Mouse (Mus musculus): Measurements from ENCODE around the gene Gm20388. TPM values are rescaled to one million over a fixed set of nuclear protein-coding genes. Genes with fewer than 3 reads are reported as not detected.

Gene Gm20388
- polyA plus RNA-seq, 1 experiment from 2014 or later: not detected

DNA sequence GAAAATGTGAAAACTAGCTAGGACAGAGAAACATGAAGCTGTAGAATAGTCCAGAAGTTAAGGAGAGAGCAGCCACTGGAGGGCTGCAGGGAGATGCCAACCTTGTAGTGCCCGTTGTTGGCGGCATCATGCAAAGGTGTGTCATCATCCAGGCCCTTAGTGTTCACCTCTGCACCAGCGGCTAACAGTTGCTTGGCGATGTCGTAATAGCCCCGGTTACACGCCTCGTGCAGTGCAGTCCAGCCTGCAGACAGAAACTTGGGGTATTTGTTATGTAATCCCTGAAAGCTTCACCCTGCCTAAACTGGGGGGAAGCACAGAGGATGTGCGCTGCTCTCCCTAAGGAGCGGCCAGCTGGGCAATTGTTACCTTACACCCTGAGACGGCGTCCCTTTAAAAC, 2987.8 kb downstream of the Gm20388 start:
- ATAC-seq (ENCODE audit: low FRiP score, low TSS enrichment) (no peak), DNase-seq (ENCODE audit: low spot score) (no peak)
- H3K9me3 ChIP-seq (ENCODE audit: control insufficient read depth, low read length): no peaks in the 10 kb centered on the region
- H3K4me2 ChIP-seq (replicated peaks; ENCODE audit: low read depth): no peak overlapping the region
- H3K4me3 ChIP-seq (ENCODE audit: low read depth, low read length): no peak overlapping the region
- peaks cover 51% of the 10 kb centered on the region for H3K36me3 ChIP-seq (ENCODE audit: control insufficient read depth, insufficient read depth, low read length)
- H3K27ac ChIP-seq (replicated peaks): no peak overlapping the region
- H3K27me3 ChIP-seq (ENCODE audit: control insufficient read depth, insufficient read depth, low read length): no peaks in the 10 kb centered on the region
- no peak overlapping the region for H3K9ac ChIP-seq (ENCODE audit: low read length)
- H3K4me1 ChIP-seq (replicated peaks; ENCODE audit: control insufficient read depth, insufficient read depth): no peaks in the 10 kb centered on the region
- WGBS: 84% methylated on average over 12 of the region's 12 CpGs
- TF ChIP-seq CTCF (IDR thresholded peaks at IDR 0.05; ENCODE audit: low read depth) (no peak), EP300 (optimal IDR thresholded peaks at IDR 0.05) (no peak)

DNA sequence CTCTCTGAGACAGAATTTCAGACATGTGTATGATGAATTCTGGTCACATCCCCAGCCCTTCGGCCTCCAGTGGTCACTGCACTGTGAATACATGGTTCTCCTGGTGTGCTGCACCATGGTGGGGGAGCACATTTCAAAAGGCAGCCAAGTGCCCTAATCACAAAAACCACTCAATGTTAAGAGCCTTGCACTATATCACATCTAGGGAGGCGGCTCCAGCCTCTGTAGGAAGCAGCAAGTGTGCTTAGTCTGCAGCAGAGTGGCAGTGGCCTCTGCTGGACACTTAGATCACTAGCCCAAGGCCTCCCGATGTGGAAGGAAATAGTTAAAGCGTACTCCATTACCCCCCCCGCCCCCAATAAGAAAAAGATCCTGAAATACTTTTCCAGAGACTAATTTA, 2988.4 kb downstream of the Gm20388 start:
- TF ChIP-seq EP300 (optimal IDR thresholded peaks at IDR 0.05) (no peak), CTCF (IDR thresholded peaks at IDR 0.05; ENCODE audit: low read depth) (peak; percentile 29; the same call in 1 of the 2 replicates)
- H3K27me3 ChIP-seq (ENCODE audit: control insufficient read depth, insufficient read depth, low read length): no peaks in the 10 kb centered on the region

DNA sequence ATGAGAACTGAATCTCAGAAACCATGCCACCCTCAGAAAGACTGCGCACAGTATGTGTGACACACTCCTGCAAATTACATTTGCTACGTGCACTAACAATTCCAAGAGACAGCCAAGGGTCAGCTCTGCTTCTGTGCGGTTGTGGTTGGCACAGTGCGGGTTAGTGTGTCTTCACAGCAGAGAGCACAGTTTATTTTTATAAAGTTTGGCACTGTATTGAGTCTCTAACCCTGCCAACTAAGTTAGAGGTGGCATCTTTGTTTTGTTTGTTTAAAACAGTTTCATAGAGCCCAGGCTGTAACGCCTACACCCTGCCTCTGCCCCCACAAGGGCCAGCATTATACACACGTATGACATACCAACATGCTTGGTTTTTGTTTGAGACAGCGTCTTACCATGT, 2990.8 kb downstream of the Gm20388 start:
- 80% methylated on average over 7 of the region's 7 CpGs for WGBS

More for the DNA sequence above, 2988.4 kb downstream of the Gm20388 start:
- Histone ChIP-seq H3K4me2 (replicated peaks; ENCODE audit: low read depth) (no peak overlapping the region), H3K27ac (replicated peaks) (no peak overlapping the region), H3K9ac (ENCODE audit: low read length) (no peak overlapping the region), H3K4me1 (replicated peaks; ENCODE audit: control insufficient read depth, insufficient read depth) (no peaks in the 10 kb centered on the region), H3K9me3 (ENCODE audit: control insufficient read depth, low read length) (no peaks in the 10 kb centered on the region), H3K36me3 (ENCODE audit: control insufficient read depth, insufficient read depth, low read length) (peaks cover 45% of the 10 kb centered on the region), H3K4me3 (ENCODE audit: low read depth, low read length) (no peak overlapping the region)
- DNase-seq (ENCODE audit: low spot score) (no peak), ATAC-seq (ENCODE audit: low FRiP score, low TSS enrichment) (no peak)
- WGBS: 70% methylated on average over 5 of the region's 5 CpGs

DNA sequence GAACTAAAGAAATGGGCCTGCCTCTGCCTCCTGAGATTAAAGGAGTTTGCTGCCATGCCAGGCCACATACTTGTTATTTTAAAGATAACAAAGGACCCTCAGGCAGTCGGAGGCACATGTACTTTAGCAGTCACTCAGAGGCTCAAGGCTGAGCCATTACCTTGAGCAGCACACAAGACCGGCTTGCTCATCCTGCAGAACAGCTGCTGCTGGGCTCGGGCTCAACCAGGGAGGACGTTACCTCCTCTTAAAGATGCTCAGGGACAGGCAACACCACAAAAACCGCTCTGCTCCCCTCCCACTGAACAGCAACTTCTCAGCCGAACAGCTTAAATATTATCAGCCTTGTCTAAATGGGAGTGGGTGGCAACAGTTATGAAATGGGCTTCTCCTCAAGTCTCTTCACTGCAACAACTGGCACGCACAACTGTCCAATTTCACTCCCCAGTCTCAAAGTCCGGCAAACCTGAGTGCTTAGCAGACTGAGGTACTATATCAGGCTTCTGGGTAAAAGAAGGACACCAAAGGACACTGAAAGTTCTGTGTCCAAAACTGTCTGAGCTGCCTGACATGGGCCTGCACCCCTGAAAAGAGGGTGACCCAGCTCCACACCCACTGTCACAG, 2991.4 kb downstream of the Gm20388 start:
- TF ChIP-seq CTCF (IDR thresholded peaks at IDR 0.05; ENCODE audit: low read depth) (no peak), EP300 (optimal IDR thresholded peaks at IDR 0.05) (no peak)
- 84% methylated on average over 8 of the region's 8 CpGs for WGBS
- H3K36me3 ChIP-seq (ENCODE audit: control insufficient read depth, insufficient read depth, low read length): peaks cover 20% of the 10 kb centered on the region
- H3K4me2 ChIP-seq (replicated peaks; ENCODE audit: low read depth): no peak overlapping the region
- DNase-seq (ENCODE audit: low spot score): no peak
- no peaks in the 10 kb centered on the region for H3K27me3 ChIP-seq (ENCODE audit: control insufficient read depth, insufficient read depth, low read length)
- H3K4me3 ChIP-seq (ENCODE audit: low read depth, low read length): no peak overlapping the region
- H3K27ac ChIP-seq (replicated peaks): no peak overlapping the region
- no peaks in the 10 kb centered on the region for H3K9me3 ChIP-seq (ENCODE audit: control insufficient read depth, low read length)
- ATAC-seq (ENCODE audit: low FRiP score, low TSS enrichment): no peak
- no peaks in the 10 kb centered on the region for H3K4me1 ChIP-seq (replicated peaks; ENCODE audit: control insufficient read depth, insufficient read depth)
- H3K9ac ChIP-seq (ENCODE audit: low read length): no peak overlapping the region

More for the DNA sequence above, 2990.8 kb downstream of the Gm20388 start:
- Histone ChIP-seq H3K9me3 (ENCODE audit: control insufficient read depth, low read length) (no peaks in the 10 kb centered on the region), H3K36me3 (ENCODE audit: control insufficient read depth, insufficient read depth, low read length) (peaks cover 24% of the 10 kb centered on the region), H3K4me1 (replicated peaks; ENCODE audit: control insufficient read depth, insufficient read depth) (no peaks in the 10 kb centered on the region), H3K9ac (ENCODE audit: low read length) (no peak overlapping the region), H3K4me2 (replicated peaks; ENCODE audit: low read depth) (no peak overlapping the region), H3K27me3 (ENCODE audit: control insufficient read depth, insufficient read depth, low read length) (no peaks in the 10 kb centered on the region), H3K27ac (replicated peaks) (no peak overlapping the region), H3K4me3 (ENCODE audit: low read depth, low read length) (no peak overlapping the region)
- no peak for DNase-seq (ENCODE audit: low spot score)
- ATAC-seq (ENCODE audit: low FRiP score, low TSS enrichment): no peak
- TF ChIP-seq CTCF (IDR thresholded peaks at IDR 0.05; ENCODE audit: low read depth): no peak
- TF ChIP-seq EP300 (optimal IDR thresholded peaks at IDR 0.05): no peak

DNA sequence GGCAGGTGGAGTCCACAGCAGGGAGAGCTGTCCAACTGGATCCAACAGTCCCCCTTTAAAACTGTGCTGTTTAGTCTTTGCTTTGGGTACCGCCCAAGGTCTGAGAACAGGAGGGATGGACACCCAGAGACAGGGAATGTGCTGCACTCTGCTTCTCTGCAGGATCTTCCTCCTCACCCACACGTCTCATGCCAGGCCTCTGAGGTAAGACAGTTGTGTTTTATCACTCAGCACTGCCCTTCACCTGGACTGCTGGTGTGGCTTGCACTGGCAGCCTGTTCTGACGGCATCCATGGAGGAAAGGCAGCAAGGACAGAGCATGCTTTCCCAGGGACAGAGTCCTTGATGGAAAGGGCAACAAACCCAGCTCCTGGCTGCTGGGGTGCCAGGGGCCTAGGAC, 2991.9 kb downstream of the Gm20388 start:
- no peak for TF ChIP-seq EP300 (optimal IDR thresholded peaks at IDR 0.05)
- TF ChIP-seq CTCF (IDR thresholded peaks at IDR 0.05; ENCODE audit: low read depth): no peak
- no peaks in the 10 kb centered on the region for H3K27me3 ChIP-seq (ENCODE audit: control insufficient read depth, insufficient read depth, low read length)
- no peak overlapping the region for H3K27ac ChIP-seq (replicated peaks)
- H3K9ac ChIP-seq (ENCODE audit: low read length): no peak overlapping the region
- H3K4me2 ChIP-seq (replicated peaks; ENCODE audit: low read depth): no peak overlapping the region
- no peaks in the 10 kb centered on the region for H3K4me1 ChIP-seq (replicated peaks; ENCODE audit: control insufficient read depth, insufficient read depth)
- no peaks in the 10 kb centered on the region for H3K9me3 ChIP-seq (ENCODE audit: control insufficient read depth, low read length)
- H3K4me3 ChIP-seq (ENCODE audit: low read depth, low read length): no peak overlapping the region
- ATAC-seq (ENCODE audit: low FRiP score, low TSS enrichment) (no peak), DNase-seq (ENCODE audit: low spot score) (no peak)
- 70% methylated on average over 3 of the region's 3 CpGs for WGBS
- H3K36me3 ChIP-seq (ENCODE audit: control insufficient read depth, insufficient read depth, low read length): peaks cover 16% of the 10 kb centered on the region

DNA sequence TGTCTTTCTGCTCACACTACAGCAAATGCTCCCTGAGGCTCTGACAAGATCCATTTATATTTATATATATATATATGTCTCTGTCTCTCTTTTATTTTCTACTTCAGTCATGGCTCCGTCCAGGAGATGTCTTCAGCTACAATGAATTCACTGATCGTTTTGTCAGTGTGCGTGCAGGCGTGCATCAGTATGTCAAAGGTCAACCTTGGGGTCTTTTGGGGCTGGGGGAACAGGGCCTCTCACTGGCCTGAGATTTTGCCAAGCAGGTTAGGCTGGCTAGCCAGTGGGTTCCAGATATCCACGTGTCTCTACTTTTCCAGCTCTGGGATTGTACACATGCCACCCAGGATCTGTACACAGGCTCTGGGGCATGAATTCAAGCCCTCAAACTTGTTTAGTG, 2992.4 kb downstream of the Gm20388 start:
- H3K36me3 ChIP-seq (ENCODE audit: control insufficient read depth, insufficient read depth, low read length): peaks cover 15% of the 10 kb centered on the region
- no peak overlapping the region for H3K27ac ChIP-seq (replicated peaks)
- H3K9me3 ChIP-seq (ENCODE audit: control insufficient read depth, low read length): no peaks in the 10 kb centered on the region
- H3K4me2 ChIP-seq (replicated peaks; ENCODE audit: low read depth): no peak overlapping the region
- no peak overlapping the region for H3K9ac ChIP-seq (ENCODE audit: low read length)
- H3K4me1 ChIP-seq (replicated peaks; ENCODE audit: control insufficient read depth, insufficient read depth): no peaks in the 10 kb centered on the region
- H3K4me3 ChIP-seq (ENCODE audit: low read depth, low read length): no peak overlapping the region
- DNase-seq (ENCODE audit: low spot score) (no peak), ATAC-seq (ENCODE audit: low FRiP score, low TSS enrichment) (no peak)
- no peak for TF ChIP-seq CTCF (IDR thresholded peaks at IDR 0.05; ENCODE audit: low read depth)
- no peak for TF ChIP-seq EP300 (optimal IDR thresholded peaks at IDR 0.05)
- no peaks in the 10 kb centered on the region for H3K27me3 ChIP-seq (ENCODE audit: control insufficient read depth, insufficient read depth, low read length)
- 82% methylated on average over 5 of the region's 5 CpGs for WGBS
